Mouse (Mus musculus) adrenal gland, postnatal 10 days (tissue): ENCODE measurements around the gene BC049352. TPM values are rescaled to one million over a fixed set of nuclear protein-coding genes. Genes with fewer than 3 reads are reported as not detected.

Experiments
- DNase-seq: peaks from one replicate; pipeline ENCODE4 v3.0.0; 2021; ENCODE audit warnings: mixed read lengths
- total RNA-seq, 2 experiments: library from RNA; stranded (reverse); gene quantifications; 2 replicates each; pipeline ENCODE4 v1.2.3; 2021

The BC049352 gene
- total RNA-seq, 2 experiments from 2014 or later = not detected

DNA sequence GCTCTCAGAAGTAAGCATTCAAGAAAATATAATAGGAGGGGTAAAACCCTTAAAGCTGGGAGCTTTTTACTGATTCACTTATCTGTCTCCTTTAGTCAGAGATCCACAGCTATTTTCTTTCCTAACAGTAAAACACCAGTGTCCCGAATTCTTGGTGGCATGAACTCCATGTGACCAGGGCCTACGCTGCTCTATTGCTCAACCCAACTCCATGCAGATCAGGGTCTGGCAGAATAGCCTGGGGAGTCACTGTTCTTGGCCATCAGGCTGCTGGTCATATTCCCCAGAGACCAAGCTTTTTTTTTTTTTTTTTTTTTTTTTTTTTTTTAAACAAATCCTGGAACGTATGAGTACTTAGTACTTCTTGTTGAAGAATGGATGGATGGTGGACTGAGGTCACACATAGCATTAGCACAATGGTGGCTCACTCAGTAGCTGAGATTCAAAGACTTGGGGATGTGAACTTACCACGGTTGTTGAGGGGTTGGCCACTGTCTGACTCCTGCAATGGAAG, 7.9 kb downstream of the BC049352 start:
- DNase-seq = peak; percentile 31

DNA sequence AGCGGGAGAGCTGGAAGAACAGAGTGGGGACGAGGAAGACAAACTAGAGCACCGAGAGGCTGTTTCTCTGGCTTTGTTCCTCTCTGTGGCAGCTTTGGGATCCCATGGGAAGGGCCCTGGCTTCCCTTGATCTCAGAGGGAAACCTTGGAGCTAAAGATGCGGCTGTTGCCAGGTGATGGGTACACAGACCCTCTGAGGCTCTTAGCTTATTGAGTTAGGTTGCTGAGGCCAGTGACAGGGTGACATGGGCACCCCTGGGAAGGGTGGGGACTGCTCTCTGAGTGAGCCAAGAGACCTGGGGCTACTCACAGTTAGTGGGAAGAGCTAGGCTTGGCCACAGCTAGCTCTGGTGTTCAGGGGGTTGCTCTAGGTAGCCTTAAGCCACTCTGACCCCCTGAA, 13.7 kb downstream of the BC049352 start:
- peak; percentile 31 for DNase-seq

DNA sequence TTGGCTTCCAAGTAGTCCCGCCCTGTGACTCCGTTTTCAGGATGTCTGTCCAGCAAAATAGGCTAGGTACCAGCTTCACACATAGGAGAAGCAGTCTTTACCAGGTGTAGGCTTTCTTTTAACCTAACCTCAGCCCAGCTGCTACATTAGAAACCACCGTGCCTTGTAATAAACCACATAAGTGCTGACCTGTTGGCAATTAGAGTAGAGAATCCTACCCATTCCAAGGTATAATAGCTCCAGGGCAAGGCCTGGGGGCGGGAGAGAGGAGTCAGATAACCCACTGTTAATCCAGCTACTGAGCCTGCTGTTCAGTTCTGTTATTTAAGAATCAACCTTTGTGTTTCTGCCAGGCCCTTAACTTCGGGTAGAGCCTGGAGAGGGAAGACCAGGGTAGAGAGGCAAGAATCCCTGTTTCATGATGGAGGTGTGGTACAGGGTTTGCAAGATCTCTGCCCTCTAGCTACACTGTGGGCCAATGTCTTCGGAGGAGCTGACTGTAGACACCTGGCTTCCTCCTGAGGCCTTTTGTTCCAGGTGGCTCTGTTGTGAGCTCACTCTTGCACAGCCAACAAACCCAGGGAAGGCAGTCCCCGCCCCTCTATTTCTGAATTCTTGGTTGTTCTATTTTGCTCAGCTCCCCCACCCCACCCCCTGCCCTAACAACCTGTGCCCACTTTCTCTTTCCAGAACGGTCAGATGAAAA, 14.5 kb downstream of the BC049352 start:
- DNase-seq = no peak

DNA sequence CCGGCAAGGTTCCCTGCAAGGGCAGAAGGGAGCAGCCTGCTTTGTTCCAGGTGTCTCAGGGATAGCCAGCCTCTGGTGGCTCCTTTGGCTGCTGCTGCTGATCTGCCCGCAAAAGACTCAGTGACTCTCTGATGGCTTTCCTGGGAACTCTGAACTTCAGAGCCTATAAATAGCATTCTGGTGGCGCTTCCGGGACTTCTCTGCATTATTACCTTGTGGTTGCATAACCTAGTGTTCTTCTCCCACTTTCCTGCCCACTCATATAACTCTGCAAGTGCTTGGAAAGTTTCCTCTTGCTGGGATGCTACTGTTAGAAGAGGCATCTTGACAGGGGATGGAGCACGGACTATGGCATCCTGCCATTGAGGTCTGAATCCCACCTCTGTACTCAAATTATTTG, 15.7 kb downstream of the BC049352 start:
- DNase-seq = no peak

DNA sequence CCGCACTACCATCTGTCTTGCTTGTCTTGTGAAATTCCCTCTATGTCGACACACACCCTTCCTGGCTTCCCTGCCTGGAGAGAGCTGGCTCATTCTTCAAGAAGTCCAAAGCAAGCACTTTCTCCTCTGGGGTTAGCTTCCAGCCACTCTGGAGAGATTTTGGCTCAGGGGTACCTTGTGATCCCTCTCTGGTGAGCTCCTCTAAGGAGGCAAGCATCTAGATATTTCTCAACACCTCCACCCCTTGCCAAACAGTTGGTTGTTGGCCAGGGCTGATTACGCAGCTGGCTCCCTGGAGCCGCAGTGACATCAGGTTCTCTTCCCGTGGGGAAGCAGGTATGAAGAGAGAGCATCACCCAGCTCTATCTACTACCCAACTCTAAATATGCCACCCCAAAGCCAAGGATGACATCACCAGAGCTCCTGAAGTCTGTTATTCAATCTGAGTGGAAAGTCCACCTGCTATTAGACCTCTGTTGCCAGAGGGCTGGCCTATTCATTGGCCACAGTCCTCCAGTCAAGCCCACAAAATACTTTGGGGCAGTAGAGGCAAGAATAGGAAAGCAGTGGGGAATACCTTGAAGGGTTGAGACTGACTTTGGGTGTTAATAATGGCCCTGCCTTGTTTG, 19.6 kb downstream of the BC049352 start:
- DNase-seq = peak; percentile 66

DNA sequence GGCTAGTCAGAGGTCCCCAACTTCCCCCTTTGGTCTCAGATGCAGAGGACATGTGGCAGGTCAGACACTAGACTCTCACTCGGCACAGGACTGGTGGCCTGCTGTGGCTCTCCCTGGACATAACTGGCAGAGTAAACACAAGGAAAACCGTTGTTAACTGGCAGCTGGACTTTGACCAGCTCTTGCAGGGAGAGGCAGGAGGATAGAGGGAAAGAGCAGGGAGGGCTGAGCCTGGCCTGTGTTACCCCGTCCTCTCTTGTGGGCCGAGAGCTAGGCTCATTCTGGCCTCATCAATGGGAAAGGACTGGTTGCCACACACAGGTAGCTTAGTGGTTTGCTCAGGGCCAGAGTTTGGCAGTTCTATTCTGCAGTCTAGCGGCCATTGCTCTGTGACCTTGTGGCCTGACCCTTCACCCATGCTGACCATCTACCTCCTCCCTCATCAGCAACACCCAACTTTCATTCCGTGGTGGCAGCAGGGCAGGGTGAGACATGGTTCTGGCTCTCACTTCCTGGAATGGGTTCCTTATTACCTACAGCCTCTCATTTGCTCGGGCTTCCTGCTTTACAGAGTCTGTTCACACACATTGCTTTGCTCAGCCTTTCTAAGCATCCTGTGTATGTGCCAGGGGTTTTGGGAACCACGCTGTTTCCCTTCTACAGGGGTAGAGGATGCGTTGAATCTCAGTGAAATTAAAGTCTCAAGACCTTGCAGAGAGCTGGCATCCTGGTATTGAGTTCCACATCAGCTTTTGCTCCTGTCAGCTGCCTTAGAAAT, 20.4 kb downstream of the BC049352 start:
- no peak for DNase-seq

DNA sequence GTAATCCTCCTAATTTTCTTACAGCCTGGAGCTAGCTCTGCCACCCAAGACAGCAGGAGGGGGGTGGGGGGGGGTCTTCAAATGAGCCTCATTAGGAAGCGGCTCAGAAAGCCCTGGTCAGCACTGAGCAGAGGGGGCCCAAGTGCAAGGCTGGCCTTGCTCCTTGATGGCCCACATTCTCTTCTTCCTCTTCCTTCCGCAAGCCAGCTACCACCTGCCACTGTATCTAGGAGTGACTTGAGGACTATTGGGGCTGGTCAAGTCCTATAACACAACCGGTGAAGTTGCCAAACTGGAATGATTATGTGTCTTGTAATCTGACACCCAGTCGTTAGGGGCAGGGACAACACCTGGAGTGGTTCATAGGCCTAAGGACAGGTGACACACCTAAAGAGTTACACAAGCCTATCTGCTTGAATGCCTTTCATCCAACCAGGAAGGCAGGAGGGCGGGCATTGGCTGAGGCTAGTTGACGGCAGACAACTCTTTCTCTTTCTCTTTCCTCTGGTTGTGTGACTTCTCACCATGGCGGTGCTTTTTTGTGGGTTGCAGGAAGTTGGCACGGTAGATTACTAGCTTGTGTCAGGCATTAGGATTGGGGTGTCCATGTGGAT, 22.1 kb downstream of the BC049352 start, which contains the start of gene Tmprss4:
Gene Tmprss4 (minus strand): TSS at position 296 of the 614 bp plus-strand sequence.
- DNase-seq = no peak

DNA sequence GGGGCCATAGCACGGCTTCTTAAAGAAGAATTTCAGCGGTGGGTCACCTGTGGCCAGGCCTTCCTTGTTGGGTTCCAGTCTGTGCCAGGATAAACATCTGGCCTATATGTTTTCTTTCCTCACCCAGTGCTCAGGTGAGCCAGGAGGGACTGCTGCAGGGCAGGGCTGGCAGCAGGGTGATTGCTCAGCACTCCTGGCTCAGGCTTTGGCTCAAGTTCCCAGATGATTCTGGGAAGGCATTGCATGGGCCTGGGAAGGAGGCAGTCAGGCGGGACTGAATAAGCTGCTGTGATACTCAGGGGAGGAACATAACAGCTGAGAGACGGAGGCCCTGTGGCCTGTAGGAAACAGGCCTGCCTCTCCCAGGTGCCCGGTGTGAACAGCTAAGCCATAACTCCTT, 23.3 kb downstream of the BC049352 start:
- DNase-seq = peak; percentile 25

DNA sequence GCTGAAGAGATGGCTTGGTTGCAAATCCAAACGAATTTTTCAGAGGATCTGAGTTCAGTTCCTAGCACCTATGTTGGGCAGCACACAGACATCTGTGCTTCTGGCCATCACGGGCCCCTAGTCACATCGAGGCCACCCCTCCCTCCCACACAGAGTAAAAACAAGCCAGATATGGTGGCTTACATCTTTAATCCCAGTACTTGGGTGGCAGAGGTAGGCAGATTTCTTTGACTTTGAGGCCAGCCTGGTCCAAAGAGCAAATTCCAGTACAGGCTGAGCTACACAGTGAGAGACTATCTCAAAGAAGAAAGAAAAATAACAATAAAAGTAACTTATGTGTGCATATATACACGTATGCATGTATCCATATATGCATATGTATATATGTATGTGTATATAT, 24.3 kb downstream of the BC049352 start:
- no peak for DNase-seq

DNA sequence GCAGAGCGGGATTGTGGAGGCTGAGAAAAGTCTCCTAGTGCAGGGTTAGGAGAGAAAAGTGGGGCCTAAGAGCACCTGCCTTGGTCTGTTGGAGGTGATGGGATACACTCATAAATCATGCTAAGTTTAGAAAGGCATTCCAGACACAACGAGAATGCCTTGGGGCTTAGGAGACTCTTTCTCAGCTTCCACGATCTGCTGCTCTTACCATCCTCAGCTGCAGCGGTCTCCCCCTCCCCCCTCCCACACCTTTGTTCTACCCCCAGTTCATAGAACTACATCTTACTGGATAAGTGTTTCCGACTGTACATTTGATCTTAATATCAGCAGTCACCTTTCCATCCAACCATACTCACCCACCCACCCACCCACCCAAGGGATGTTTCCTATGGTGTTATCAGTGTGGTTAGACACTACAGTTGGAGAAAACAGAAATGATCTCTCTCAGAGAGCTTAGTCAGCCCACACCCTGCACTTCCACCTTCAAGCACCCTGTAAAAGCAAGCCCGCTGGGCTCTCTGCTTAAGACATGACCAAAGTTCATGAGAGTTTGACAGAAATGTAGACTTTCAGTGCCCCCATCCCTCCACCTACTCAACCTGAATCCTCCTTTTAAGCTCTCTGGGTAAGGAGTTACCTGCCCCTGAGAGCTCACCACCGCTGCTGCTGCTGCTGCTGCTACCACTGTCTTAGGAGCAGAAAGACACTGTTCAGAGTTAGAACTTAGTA, 25.4 kb downstream of the BC049352 start:
- no peak for DNase-seq

DNA sequence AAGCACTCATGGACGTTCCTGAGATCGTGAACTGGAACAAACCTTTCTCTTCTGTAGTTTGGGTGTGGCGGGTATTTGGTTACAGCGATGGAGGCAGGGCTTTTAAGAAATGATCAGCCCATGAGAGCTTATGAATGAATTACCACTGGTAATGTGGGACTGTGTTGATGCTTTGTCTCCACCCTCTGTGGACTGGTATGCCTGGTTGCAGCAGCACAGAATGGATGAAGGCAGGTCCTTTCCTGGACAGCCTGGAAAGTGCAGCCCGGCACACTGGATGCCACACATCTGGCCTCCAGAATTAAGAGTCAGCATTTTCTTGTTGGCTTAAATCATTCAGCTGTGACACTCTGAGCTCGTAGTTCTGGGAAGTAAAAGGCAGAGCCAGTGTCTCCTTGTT, 30.2 kb downstream of the BC049352 start:
- no peak for DNase-seq

DNA sequence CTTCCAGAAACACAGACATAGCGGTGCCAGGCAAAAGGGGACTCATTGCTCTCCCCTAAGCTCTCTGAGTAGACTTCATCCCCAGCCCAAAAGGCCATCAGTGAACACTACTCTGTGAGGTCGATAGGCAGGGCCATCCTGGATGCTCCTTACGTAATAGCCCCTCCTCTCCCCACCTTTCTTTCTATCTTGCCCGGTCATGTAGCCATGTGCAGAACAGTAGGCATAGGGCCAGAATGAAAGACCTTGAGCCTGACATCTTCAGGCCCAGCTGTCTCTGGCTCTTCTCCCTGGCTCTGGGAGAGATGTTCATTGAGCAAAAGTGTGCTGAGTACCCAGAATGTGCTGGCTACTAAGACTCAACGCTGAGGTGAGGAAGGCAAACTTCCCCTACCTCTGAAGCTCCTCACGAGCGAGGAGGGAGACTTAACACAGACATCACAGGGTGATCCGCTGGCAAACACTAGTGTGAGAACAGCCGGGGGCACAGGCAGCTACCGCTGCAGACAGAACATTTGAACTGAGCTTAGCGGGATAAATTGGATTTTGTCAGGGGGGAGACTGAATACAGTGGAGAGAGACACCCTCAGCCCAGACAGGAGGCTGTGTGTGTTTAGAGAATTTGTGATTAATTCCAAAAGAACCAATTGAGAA, 33.8 kb downstream of the BC049352 start:
- DNase-seq = peak; percentile 13

DNA sequence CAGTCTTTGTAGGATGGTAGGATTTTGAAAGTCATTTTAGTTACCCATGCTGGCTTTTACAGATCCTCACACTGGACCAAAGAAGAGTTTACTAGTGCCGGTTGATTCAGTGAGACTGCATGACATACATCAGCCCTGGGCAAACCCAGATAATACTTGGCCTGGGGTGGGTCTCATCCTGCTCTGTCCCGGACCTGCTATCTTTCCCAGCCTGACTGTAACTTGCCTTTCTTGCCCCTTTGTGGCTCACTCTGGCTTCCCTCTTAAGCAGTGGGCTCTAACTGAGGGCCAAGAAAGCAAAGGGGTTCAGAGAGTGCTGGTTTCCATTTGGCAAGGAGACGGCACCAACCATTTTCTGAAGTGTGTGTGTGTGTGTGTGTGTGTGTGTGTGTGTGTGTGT, 37.8 kb downstream of the BC049352 start:
- no peak for DNase-seq

DNA sequence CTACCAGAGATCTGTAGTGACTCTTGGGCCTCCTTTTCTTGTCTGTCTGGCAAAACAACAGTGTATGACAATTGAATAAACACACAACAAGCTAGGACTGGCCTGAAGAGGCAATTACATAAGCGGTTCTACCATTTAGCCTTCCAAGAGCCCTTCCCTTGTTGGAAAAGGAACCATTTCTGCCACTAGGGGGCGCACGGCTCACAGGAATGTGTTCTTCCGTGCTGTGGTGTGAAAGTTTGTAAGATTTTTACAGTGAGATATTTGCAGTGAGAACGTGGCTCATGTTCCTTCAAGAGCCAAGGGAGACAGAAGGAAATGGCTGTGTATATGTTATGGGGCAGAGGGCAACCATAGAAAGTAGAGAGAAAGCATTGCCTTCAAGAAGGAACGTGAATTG, 39.8 kb downstream of the BC049352 start:
- peak; percentile 95 for DNase-seq

DNA sequence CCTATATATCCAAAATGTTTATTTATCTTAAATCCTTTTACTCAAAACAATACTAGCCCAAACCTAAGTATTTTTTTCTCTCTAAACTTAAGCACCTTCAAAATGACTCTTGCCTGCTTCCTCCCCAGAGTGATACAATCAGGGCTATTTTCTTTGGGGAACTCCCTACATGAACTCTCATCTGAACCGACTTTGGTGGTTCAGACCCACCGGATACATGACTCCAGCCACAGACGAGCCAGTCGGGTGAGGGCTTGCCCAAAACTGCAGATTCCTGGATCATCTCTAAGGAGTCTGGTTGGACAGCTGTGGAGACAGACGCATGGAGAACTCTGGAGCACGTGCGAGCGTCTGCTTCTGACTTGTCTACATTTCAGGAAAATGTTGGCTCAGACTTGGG, 47.6 kb downstream of the BC049352 start:
- no peak for DNase-seq

DNA sequence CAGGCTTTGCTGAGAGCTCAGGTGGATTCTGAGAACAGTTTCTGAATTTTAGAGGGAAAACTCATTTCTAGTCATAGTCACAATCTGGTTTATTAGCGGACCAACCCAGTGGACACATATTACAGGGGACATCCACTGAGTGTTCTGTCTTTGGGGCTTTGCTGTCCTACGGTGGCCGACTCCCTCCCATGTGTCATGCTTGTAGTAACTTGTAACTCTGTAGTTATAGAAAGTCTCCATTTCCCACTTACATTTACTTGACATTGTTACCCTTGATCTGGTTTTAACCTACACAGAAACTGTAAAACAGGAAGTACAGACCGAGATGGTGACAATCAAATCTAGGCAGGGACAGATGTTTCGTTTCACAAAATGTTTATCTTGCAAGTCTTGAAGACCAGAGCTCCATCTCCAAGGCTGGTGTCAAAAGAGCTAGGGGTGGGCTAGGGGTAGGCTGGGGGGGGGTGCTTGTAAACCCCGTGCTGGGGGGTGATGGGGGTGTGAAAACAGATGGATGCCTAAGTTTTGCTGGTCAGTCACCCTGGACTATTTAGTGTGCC, 53.9 kb downstream of the BC049352 start:
- DNase-seq = no peak

DNA sequence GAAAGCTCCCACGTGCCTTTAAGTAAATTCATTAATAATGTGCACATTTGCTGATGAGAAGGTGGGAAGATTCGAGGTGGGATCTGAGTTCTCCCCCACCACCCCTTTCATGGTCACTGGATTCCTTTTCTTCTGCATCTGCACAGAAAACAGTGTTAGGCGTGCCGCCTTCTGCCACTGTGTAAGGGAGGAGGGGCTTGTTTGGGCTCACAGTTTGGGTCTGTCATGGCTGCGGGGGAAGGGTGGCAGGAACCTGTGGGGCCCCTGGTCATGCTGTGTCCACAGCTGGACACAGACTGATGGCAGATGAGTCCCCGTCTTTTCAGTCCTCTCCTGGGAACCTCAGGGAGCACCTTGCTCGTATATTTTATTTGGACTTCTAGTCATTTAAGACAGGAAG, 54.9 kb downstream of the BC049352 start:
- DNase-seq = no peak

DNA sequence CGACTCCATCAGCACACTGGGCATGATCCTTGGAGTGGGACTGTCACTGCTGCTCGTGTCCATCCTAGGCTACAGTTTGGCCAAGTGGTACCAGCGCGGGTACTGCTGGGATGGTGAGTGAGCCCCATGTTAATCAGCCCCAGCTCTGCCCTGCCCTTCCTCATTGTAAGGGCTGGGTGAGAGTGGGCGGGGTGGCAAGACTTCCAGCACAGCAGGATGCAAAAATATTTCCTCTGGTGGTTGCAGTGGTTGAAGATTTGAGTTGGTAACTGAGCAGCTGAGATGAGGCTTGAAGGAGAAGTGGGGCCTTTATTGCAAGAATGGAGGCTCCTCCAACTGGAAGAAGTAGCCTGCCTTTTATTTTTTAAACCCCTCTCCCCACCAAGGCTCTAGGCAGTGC, 59.6 kb downstream of the BC049352 start:
- DNase-seq = no peak

DNA sequence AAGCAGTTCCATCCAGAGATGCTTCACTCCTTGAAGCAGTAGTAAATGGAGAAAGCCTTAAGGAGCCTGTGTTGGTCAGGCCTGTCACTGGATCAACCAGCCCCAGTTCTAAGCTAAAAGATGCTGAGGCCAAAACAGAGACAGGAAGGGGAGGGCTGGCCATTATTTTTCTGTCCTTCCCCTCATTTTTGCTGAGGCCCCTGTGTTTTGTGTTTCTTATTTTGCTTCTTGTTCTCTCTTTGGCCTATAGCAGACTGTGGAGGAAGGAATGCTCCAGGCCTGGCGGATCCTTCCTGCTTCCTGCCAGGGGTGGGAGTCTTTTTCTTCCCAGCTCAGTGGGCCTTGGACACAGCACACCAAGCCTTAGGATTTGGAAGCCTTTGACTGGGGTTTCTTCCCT, 63.6 kb downstream of the BC049352 start:
- no peak for DNase-seq

DNA sequence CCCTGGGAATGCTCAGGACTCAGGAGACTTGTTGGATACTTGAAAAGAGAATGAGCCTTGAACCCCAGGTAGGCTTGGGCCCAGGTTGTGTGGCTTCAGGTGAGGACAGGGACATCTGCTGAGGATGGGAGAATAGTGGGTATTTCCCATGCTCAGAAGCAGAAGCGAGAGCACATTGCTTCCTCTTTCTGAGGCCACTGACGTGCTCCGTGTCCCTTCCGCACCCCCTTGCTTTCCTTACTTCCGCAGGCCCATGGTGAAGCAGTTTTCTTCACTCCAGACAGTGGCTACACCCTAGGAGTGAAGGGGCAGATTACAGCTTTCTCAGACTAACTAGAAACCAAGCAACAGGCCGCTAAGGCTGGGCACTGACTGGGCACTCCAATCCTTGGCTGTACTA, 64.3 kb downstream of the BC049352 start:
- DNase-seq = no peak

DNA sequence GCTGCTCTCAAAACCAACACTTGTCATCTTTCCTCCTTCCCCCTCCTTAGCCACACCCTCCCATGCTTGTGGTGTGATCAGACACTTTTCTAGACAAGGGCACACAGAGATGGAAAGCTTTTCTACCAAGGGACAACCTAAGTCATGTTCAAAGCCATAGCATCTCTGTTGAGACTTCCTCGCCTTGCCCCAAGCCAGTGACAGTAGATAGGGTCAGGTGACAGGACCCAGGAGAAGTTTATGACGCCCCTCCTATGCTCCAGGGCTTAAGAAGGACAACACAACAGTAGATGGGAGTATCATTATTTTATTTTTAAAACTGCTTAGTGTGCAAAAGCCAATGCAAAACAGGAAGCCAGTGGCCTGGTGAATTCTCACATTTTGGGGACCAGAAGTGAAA, 65.7 kb downstream of the BC049352 start:
- DNase-seq = no peak
